Mouse (Mus musculus): ENCODE measurements around the gene Slc35f5.

DNA sequence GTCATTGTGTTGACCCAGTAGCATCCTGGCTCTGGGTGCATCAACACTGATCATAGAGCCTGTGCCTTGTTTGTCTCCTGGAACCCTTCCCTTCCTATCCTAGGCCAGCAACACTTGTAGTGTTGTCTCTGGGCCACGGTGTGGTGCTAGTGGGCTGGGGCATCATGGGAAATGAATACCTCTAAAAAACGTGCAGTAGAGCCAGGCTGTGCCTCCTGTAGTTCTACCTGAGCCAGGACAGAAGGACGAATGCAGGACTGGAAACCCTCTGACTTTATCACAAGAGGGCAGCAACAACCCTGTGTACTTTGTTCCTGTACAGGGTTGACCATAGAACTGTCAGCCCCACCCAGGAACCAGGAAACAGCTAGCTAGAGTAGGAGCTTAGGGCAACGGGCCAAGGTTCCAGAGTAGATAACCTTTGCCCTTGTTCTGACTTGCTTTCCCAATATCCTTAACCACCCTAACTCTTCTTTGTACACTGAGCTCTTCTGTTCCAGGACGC is 41.2 kb upstream of the Slc35f5 start:
- TF ChIP-seq E2F4 (IDR thresholded peaks at IDR 0.05; ENCODE audit: insufficient read depth): no peak
- TF ChIP-seq POLR2AphosphoS2 (IDR thresholded peaks at IDR 0.05; ENCODE audit: insufficient read length, low read depth): no peak
- no peak for TF ChIP-seq SRF (IDR thresholded peaks at IDR 0.05; ENCODE audit: control insufficient read depth, insufficient read length, low read depth)
- no peak for TF ChIP-seq POLR2A (IDR thresholded peaks at IDR 0.05; ENCODE audit: insufficient read length, low read depth)
- TF ChIP-seq CEBPB (IDR thresholded peaks at IDR 0.05; ENCODE audit: insufficient read depth, poor library complexity, severe bottlenecking): no peak

All from myocyte (in vitro differentiated cells).